Mouse (Mus musculus) large intestine, adult 2 months (tissue): ENCODE data around the gene Spred2. TPM values are rescaled to one million over a fixed set of nuclear protein-coding genes. Genes with fewer than 3 reads are reported as not detected.

Experiments
- DNase-seq: peaks from one replicate; pipeline ENCODE4 v3.0.0-alpha.2; 2012; ENCODE audit warnings: low read depth, low spot score
- WGBS: fragments of 180-500 bp; shearing (Covaris S2); methylation state at CpG from one replicate; pipeline ENCODE4 v1.1.7; 2018; 5-methylcytosine and 5-hydroxymethylcytosine counted together
- polyA plus RNA-seq: library from polyadenylated mRNA; depleted of rRNA; stranded (reverse); fragments of >200 nt; gene quantifications from 2 replicates; pipeline ENCODE4 v1.2.3, GENCODE M21; 2012; rRNA removed

Spred2 gene
- 10.9 and 17.2 TPM in 2 replicates for polyA plus RNA-seq

- under 1% methylated on average over 57 of the region's 57 CpGs for WGBS
- no peak for DNase-seq
Observed at GRCm38 (mm10) chr11:19923888-19924756, at the start of gene Spred2. TSS of gene Spred2 (plus strand) at chr11:19924375.

GRCm38 (mm10) chr11:19875551-19875950, 48.6 kb upstream of the Spred2 start:
- WGBS = 68% methylated on average over 12 of the region's 12 CpGs
- no peak for DNase-seq

GRCm38 (mm10) chr11:19875964-19876363, 48.2 kb upstream of the Spred2 start:
- DNase-seq = no peak
- WGBS = 80% methylated on average over 5 of the region's 5 CpGs

- DNase-seq = no peak
- WGBS = 41% methylated on average over 4 of the region's 4 CpGs
Observed at GRCm38 (mm10) chr11:19877239-19877915, 46.8 kb upstream of the Spred2 start.

GRCm38 (mm10) chr11:19881342-19881741, 42.8 kb upstream of the Spred2 start:
- 77% methylated on average over 2 of the region's 2 CpGs for WGBS
- DNase-seq = no peak

- DNase-seq = no peak
- WGBS = 28% methylated on average over 6 of the region's 6 CpGs
Observed at GRCm38 (mm10) chr11:19890700-19891406, 33.3 kb upstream of the Spred2 start.

- WGBS = 64% methylated on average over 3 of the region's 3 CpGs
Observed at GRCm38 (mm10) chr11:19893233-19893632, 30.9 kb upstream of the Spred2 start.

GRCm38 (mm10) chr11:19899621-19900020, 24.6 kb upstream of the Spred2 start:
- no peak for DNase-seq
- 72% methylated on average over 5 of the region's 5 CpGs for WGBS

More at GRCm38 (mm10) chr11:19893233-19893632, 30.9 kb upstream of the Spred2 start:
- no peak for DNase-seq

GRCm38 (mm10) chr11:19900712-19901111, 23.5 kb upstream of the Spred2 start:
- WGBS = 84% methylated on average over 4 of the region's 4 CpGs
- no peak for DNase-seq

- no peak for DNase-seq
- WGBS = 93% methylated on average over 3 of the region's 3 CpGs
Observed at GRCm38 (mm10) chr11:19911216-19911615, 13.0 kb upstream of the Spred2 start.

GRCm38 (mm10) chr11:19912179-19912578, 12.0 kb upstream of the Spred2 start:
- DNase-seq = no peak
- WGBS = 27% methylated on average over 6 of the region's 6 CpGs

- 85% methylated on average over 5 of the region's 5 CpGs for WGBS
- no peak for DNase-seq
Observed at GRCm38 (mm10) chr11:19912661-19913060, 11.5 kb upstream of the Spred2 start.

- no peak for DNase-seq
- 35% methylated on average over 4 of the region's 4 CpGs for WGBS
Observed at GRCm38 (mm10) chr11:19913761-19914160, 10.4 kb upstream of the Spred2 start.

- 83% methylated on average over 9 of the region's 9 CpGs for WGBS
- no peak for DNase-seq
Observed at GRCm38 (mm10) chr11:19917381-19918245, 6.6 kb upstream of the Spred2 start.

- WGBS = 81% methylated on average over 2 of the region's 2 CpGs
- DNase-seq = no peak
Observed at GRCm38 (mm10) chr11:19918246-19918540, 6.0 kb upstream of the Spred2 start.

- DNase-seq = no peak
- 3% methylated on average over 6 of the region's 6 CpGs for WGBS
Observed at GRCm38 (mm10) chr11:19919460-19919784, 4.8 kb upstream of the Spred2 start.

GRCm38 (mm10) chr11:19919785-19920671, 4.1 kb upstream of the Spred2 start:
- DNase-seq = no peak
- WGBS = under 1% methylated on average over 70 of the region's 70 CpGs

GRCm38 (mm10) chr11:19921723-19922122, 2.5 kb upstream of the Spred2 start:
- DNase-seq = no peak
- 89% methylated on average over 1 of the region's 1 CpGs for WGBS

GRCm38 (mm10) chr11:19922208-19922607, 2.0 kb upstream of the Spred2 start:
- 94% methylated on average over 4 of the region's 4 CpGs for WGBS
- DNase-seq = no peak
